Mouse (Mus musculus) kidney, postnatal 14 days (tissue): ENCODE data around the gene Garem2.
"Not testable (repeated sequence)": the region's sequence is repeated elsewhere in the genome, so short reads cannot be mapped to it uniquely, and the experiment has no call there.

Source experiments
- DNase-seq: peaks from one replicate; pipeline ENCODE4 v3.0.0; 2022; ENCODE audit warnings: mixed read lengths

The Garem2 gene

GRCm38 (mm10) chr5:30104841-30105667 is at the start of gene Garem2:
TSS of gene Garem2 (plus strand) at chr5:30105161.
- no peak for DNase-seq

- no peak for DNase-seq
These were observed 46.7 kb upstream of the Garem2 start for GRCm38 (mm10) chr5:30058216-30058731.

- not testable (repeated sequence) for DNase-seq
These were observed 45.4 kb upstream of the Garem2 start for GRCm38 (mm10) chr5:30059607-30060006.

- DNase-seq: peak; percentile 36
These were observed 37.2 kb upstream of the Garem2 start for GRCm38 (mm10) chr5:30067726-30068125.

- no peak for DNase-seq
These were observed 33.3 kb upstream of the Garem2 start for GRCm38 (mm10) chr5:30071677-30072076.

- no peak for DNase-seq
These were observed 32.6 kb upstream of the Garem2 start for GRCm38 (mm10) chr5:30072377-30072776.

GRCm38 (mm10) chr5:30072825-30073821 is 31.8 kb upstream of the Garem2 start, which contains the start of gene Tyms:
TSS of gene Tyms (minus strand) at chr5:30073617.
- DNase-seq: peak; percentile 87

- DNase-seq: no peak
These were observed 12.3 kb upstream of the Garem2 start for GRCm38 (mm10) chr5:30092701-30093100.

GRCm38 (mm10) chr5:30094399-30094798 is 10.6 kb upstream of the Garem2 start:
- no peak for DNase-seq

GRCm38 (mm10) chr5:30095731-30096130 is 9.2 kb upstream of the Garem2 start:
- no peak for DNase-seq

- DNase-seq: no peak
These were observed 6.7 kb upstream of the Garem2 start for GRCm38 (mm10) chr5:30098260-30098659.

- no peak for DNase-seq
These were observed 1.6 kb upstream of the Garem2 start for GRCm38 (mm10) chr5:30103340-30103739.

- DNase-seq: peak; percentile 56
These were observed 622 bp upstream of the Garem2 start for GRCm38 (mm10) chr5:30104339-30104738.

- no peak for DNase-seq
These were observed 823 bp downstream of the Garem2 start, which contains the start of gene 3110082J24Rik for GRCm38 (mm10) chr5:30105668-30106300. TSS of gene 3110082J24Rik (minus strand) at chr5:30106086.

- DNase-seq: no peak
These were observed 1.8 kb downstream of the Garem2 start for GRCm38 (mm10) chr5:30106756-30107155.

- DNase-seq: no peak
These were observed 2.2 kb downstream of the Garem2 start for GRCm38 (mm10) chr5:30107186-30107585.

GRCm38 (mm10) chr5:30107611-30108041 is 2.7 kb downstream of the Garem2 start:
- DNase-seq: no peak

GRCm38 (mm10) chr5:30108233-30108632 is 3.3 kb downstream of the Garem2 start:
- DNase-seq: no peak

- DNase-seq: no peak
These were observed 4.9 kb downstream of the Garem2 start for GRCm38 (mm10) chr5:30109899-30110298.

GRCm38 (mm10) chr5:30110371-30111060 is 5.6 kb downstream of the Garem2 start:
- DNase-seq: no peak

- peak; percentile 50 for DNase-seq
These were observed 6.2 kb downstream of the Garem2 start for GRCm38 (mm10) chr5:30111126-30111525.

GRCm38 (mm10) chr5:30111771-30112170 is 6.8 kb downstream of the Garem2 start:
- no peak for DNase-seq
